Mouse (Mus musculus): Measurements from ENCODE around the gene Hip1r. TPM values are rescaled to one million over a fixed set of nuclear protein-coding genes. Genes with fewer than 3 reads are reported as not detected.

The Hip1r gene
- polyA plus RNA-seq, 1 experiment from 2014 or later: 4.4 TPM

GRCm38 (mm10) chr5:124013747-124014146, 40.3 kb downstream of the Hip1r start:
- Histone ChIP-seq H3K4me1 (ENCODE audit: control insufficient read depth, insufficient read depth, low read length) (peaks cover 47% of the 10 kb centered on the region), H3K9me3 (ENCODE audit: control insufficient read depth, low read length) (no peaks in the 10 kb centered on the region), H3K27ac (ENCODE audit: low read depth, low read length) (no peak overlapping the region), H3K36me3 (ENCODE audit: control insufficient read depth, insufficient read depth, low read length) (peaks cover 7% of the 10 kb centered on the region; the same call in 1 of the 2 replicates), H3K4me3 (ENCODE audit: low read depth, low read length) (no peak overlapping the region), H3K27me3 (ENCODE audit: control insufficient read depth, insufficient read depth, low read length) (no peaks in the 10 kb centered on the region), H3K9ac (ENCODE audit: low read length) (no peak overlapping the region), H3K4me2 (ENCODE audit: low read depth) (no peak overlapping the region)
- WGBS: 89% methylated on average over 16 of the region's 16 CpGs
- DNase-seq (ENCODE audit: low spot score) (no peak), ATAC-seq (ENCODE audit: insufficient read depth, low FRiP score, low TSS enrichment) (no peak)

GRCm38 (mm10) chr5:124014180-124014579, 40.8 kb downstream of the Hip1r start:
- H3K4me2 ChIP-seq (ENCODE audit: low read depth): no peak overlapping the region
- no peak overlapping the region for H3K4me3 ChIP-seq (ENCODE audit: low read depth, low read length)
- WGBS: 86% methylated on average over 3 of the region's 3 CpGs
- H3K36me3 ChIP-seq (ENCODE audit: control insufficient read depth, insufficient read depth, low read length): peaks cover 5% of the 10 kb centered on the region; the same call in 1 of the 2 replicates
- H3K27me3 ChIP-seq (ENCODE audit: control insufficient read depth, insufficient read depth, low read length): no peaks in the 10 kb centered on the region
- H3K9ac ChIP-seq (ENCODE audit: low read length): no peak overlapping the region
- ATAC-seq (ENCODE audit: insufficient read depth, low FRiP score, low TSS enrichment) (no peak), DNase-seq (ENCODE audit: low spot score) (no peak)
- H3K27ac ChIP-seq (ENCODE audit: low read depth, low read length): no peak overlapping the region
- H3K9me3 ChIP-seq (ENCODE audit: control insufficient read depth, low read length): no peaks in the 10 kb centered on the region
- peaks cover 47% of the 10 kb centered on the region for H3K4me1 ChIP-seq (ENCODE audit: control insufficient read depth, insufficient read depth, low read length)

- H3K9me3 ChIP-seq (ENCODE audit: control insufficient read depth, low read length): no peaks in the 10 kb centered on the region
- H3K4me2 ChIP-seq (ENCODE audit: low read depth): no peak overlapping the region
- peaks cover 2% of the 10 kb centered on the region; the same call in 1 of the 2 replicates for H3K36me3 ChIP-seq (ENCODE audit: control insufficient read depth, insufficient read depth, low read length)
- peaks cover 50% of the 10 kb centered on the region for H3K4me1 ChIP-seq (ENCODE audit: control insufficient read depth, insufficient read depth, low read length)
- no peak overlapping the region for H3K9ac ChIP-seq (ENCODE audit: low read length)
- DNase-seq (ENCODE audit: low spot score) (no peak), ATAC-seq (ENCODE audit: insufficient read depth, low FRiP score, low TSS enrichment) (no peak)
- no peak overlapping the region for H3K4me3 ChIP-seq (ENCODE audit: low read depth, low read length)
- no peaks in the 10 kb centered on the region for H3K27me3 ChIP-seq (ENCODE audit: control insufficient read depth, insufficient read depth, low read length)
- peak overlapping the region; percentile 15; the same call in 1 of the 2 replicates for H3K27ac ChIP-seq (ENCODE audit: low read depth, low read length)
- WGBS: 20% methylated on average over 11 of the region's 11 CpGs
These were observed 41.4 kb downstream of the Hip1r start for GRCm38 (mm10) chr5:124014791-124015251.

- Histone ChIP-seq H3K4me3 (ENCODE audit: low read depth, low read length) (no peak overlapping the region), H3K36me3 (ENCODE audit: control insufficient read depth, insufficient read depth, low read length) (no peaks in the 10 kb centered on the region), H3K4me2 (ENCODE audit: low read depth) (no peak overlapping the region), H3K4me1 (ENCODE audit: control insufficient read depth, insufficient read depth, low read length) (peaks cover 47% of the 10 kb centered on the region), H3K27ac (ENCODE audit: low read depth, low read length) (no peak overlapping the region), H3K9ac (ENCODE audit: low read length) (no peak overlapping the region), H3K27me3 (ENCODE audit: control insufficient read depth, insufficient read depth, low read length) (no peaks in the 10 kb centered on the region), H3K9me3 (ENCODE audit: control insufficient read depth, low read length) (no peaks in the 10 kb centered on the region)
- ATAC-seq (ENCODE audit: insufficient read depth, low FRiP score, low TSS enrichment): no peak
- WGBS: 74% methylated on average over 2 of the region's 2 CpGs
- no peak for DNase-seq (ENCODE audit: low spot score)
These were observed 42.3 kb downstream of the Hip1r start for GRCm38 (mm10) chr5:124015727-124016126.

- Histone ChIP-seq H3K27me3 (ENCODE audit: control insufficient read depth, insufficient read depth, low read length) (no peaks in the 10 kb centered on the region), H3K4me2 (ENCODE audit: low read depth) (no peak overlapping the region), H3K4me3 (ENCODE audit: low read depth, low read length) (no peak overlapping the region), H3K36me3 (ENCODE audit: control insufficient read depth, insufficient read depth, low read length) (no peaks in the 10 kb centered on the region), H3K9me3 (ENCODE audit: control insufficient read depth, low read length) (no peaks in the 10 kb centered on the region), H3K9ac (ENCODE audit: low read length) (no peak overlapping the region), H3K27ac (ENCODE audit: low read depth, low read length) (no peak overlapping the region), H3K4me1 (ENCODE audit: control insufficient read depth, insufficient read depth, low read length) (peaks cover 41% of the 10 kb centered on the region)
- WGBS: 90% methylated on average over 7 of the region's 7 CpGs
- no peak for DNase-seq (ENCODE audit: low spot score)
- no peak for ATAC-seq (ENCODE audit: insufficient read depth, low FRiP score, low TSS enrichment)
These were observed 42.9 kb downstream of the Hip1r start for GRCm38 (mm10) chr5:124016291-124016821.

GRCm38 (mm10) chr5:124017941-124018340, 44.5 kb downstream of the Hip1r start:
- Histone ChIP-seq H3K4me3 (ENCODE audit: low read depth, low read length) (no peak overlapping the region), H3K27ac (ENCODE audit: low read depth, low read length) (no peak overlapping the region), H3K4me1 (ENCODE audit: control insufficient read depth, insufficient read depth, low read length) (peaks cover 28% of the 10 kb centered on the region), H3K4me2 (ENCODE audit: low read depth) (no peak overlapping the region), H3K9ac (ENCODE audit: low read length) (no peak overlapping the region), H3K9me3 (ENCODE audit: control insufficient read depth, low read length) (no peaks in the 10 kb centered on the region), H3K27me3 (ENCODE audit: control insufficient read depth, insufficient read depth, low read length) (no peaks in the 10 kb centered on the region), H3K36me3 (ENCODE audit: control insufficient read depth, insufficient read depth, low read length) (no peaks in the 10 kb centered on the region)
- ATAC-seq (ENCODE audit: insufficient read depth, low FRiP score, low TSS enrichment) (no peak), DNase-seq (ENCODE audit: low spot score) (no peak)
- WGBS: 87% methylated on average over 9 of the region's 9 CpGs

- WGBS: 80% methylated on average over 9 of the region's 9 CpGs
- Histone ChIP-seq H3K4me3 (ENCODE audit: low read depth, low read length) (no peak overlapping the region), H3K9ac (ENCODE audit: low read length) (no peak overlapping the region), H3K36me3 (ENCODE audit: control insufficient read depth, insufficient read depth, low read length) (no peaks in the 10 kb centered on the region), H3K27ac (ENCODE audit: low read depth, low read length) (no peak overlapping the region), H3K9me3 (ENCODE audit: control insufficient read depth, low read length) (no peaks in the 10 kb centered on the region), H3K4me2 (ENCODE audit: low read depth) (no peak overlapping the region), H3K27me3 (ENCODE audit: control insufficient read depth, insufficient read depth, low read length) (no peaks in the 10 kb centered on the region), H3K4me1 (ENCODE audit: control insufficient read depth, insufficient read depth, low read length) (peaks cover 28% of the 10 kb centered on the region)
- DNase-seq (ENCODE audit: low spot score) (no peak), ATAC-seq (ENCODE audit: insufficient read depth, low FRiP score, low TSS enrichment) (no peak)
These were observed 45.2 kb downstream of the Hip1r start for GRCm38 (mm10) chr5:124018651-124019050.

- no peak for ATAC-seq (ENCODE audit: insufficient read depth, low FRiP score, low TSS enrichment)
- no peaks in the 10 kb centered on the region for H3K27me3 ChIP-seq (ENCODE audit: control insufficient read depth, insufficient read depth, low read length)
- no peak overlapping the region for H3K4me2 ChIP-seq (ENCODE audit: low read depth)
- no peak overlapping the region for H3K27ac ChIP-seq (ENCODE audit: low read depth, low read length)
- no peak overlapping the region for H3K9ac ChIP-seq (ENCODE audit: low read length)
- H3K9me3 ChIP-seq (ENCODE audit: control insufficient read depth, low read length): no peaks in the 10 kb centered on the region
- peaks cover 27% of the 10 kb centered on the region for H3K4me1 ChIP-seq (ENCODE audit: control insufficient read depth, insufficient read depth, low read length)
- 81% methylated on average over 12 of the region's 12 CpGs for WGBS
- DNase-seq (ENCODE audit: low spot score): no peak
- no peak overlapping the region for H3K4me3 ChIP-seq (ENCODE audit: low read depth, low read length)
- H3K36me3 ChIP-seq (ENCODE audit: control insufficient read depth, insufficient read depth, low read length): no peaks in the 10 kb centered on the region
These were observed 46.2 kb downstream of the Hip1r start for GRCm38 (mm10) chr5:124019348-124020216.

GRCm38 (mm10) chr5:124021148-124021547, 47.7 kb downstream of the Hip1r start:
- H3K4me3 ChIP-seq (ENCODE audit: low read depth, low read length): no peak overlapping the region
- DNase-seq (ENCODE audit: low spot score) (no peak), ATAC-seq (ENCODE audit: insufficient read depth, low FRiP score, low TSS enrichment) (no peak)
- H3K4me2 ChIP-seq (ENCODE audit: low read depth): no peak overlapping the region
- no peaks in the 10 kb centered on the region for H3K27me3 ChIP-seq (ENCODE audit: control insufficient read depth, insufficient read depth, low read length)
- peaks cover 30% of the 10 kb centered on the region for H3K4me1 ChIP-seq (ENCODE audit: control insufficient read depth, insufficient read depth, low read length)
- H3K9me3 ChIP-seq (ENCODE audit: control insufficient read depth, low read length): no peaks in the 10 kb centered on the region
- H3K36me3 ChIP-seq (ENCODE audit: control insufficient read depth, insufficient read depth, low read length): no peaks in the 10 kb centered on the region
- H3K27ac ChIP-seq (ENCODE audit: low read depth, low read length): no peak overlapping the region
- no peak overlapping the region for H3K9ac ChIP-seq (ENCODE audit: low read length)
- 93% methylated on average over 11 of the region's 11 CpGs for WGBS

All from neural tube, embryonic 11.5 days (tissue).